Mouse (Mus musculus): ENCODE results near the gene Ntmt1. TPM values are rescaled to one million over a fixed set of nuclear protein-coding genes. Genes with fewer than 3 reads are reported as not detected.
A peak's percentile ranks its signal among the peaks of the same experiment; 100 is the strongest.

Ntmt1 gene
- polyA plus RNA-seq, 1 experiment from 2014 or later = 105 TPM

DNA sequence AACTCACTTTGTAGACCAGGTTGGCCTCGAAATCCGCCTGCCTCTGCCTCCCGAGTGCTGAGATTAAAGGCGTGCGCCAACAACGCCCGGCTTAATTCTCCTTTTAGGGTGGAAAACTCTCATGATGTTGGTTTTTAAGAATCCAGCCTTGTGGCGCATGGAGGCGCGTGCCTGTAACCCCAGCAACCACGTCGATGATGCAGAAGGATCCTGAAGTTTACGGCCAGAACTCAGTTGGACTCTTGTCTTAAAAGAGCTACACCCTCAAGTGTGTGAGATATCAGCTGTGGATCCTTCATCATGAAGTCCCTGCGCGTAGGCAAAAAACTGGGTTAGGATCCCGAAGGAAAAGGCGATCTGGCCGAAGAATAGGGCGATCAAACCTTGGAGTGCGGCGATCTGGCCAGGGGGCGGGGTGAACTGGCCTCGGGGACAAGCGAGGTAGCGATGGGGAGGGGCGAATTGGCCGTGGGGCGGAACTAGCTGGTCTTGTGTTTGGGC lies 429 bp upstream of the Ntmt1 start:
- Histone ChIP-seq H3K9me3 (no peaks in the 10 kb centered on the region), H3K4me1 (peaks cover 31% of the 10 kb centered on the region), H3K4me2 (peak overlapping the region; percentile 96), H3K9ac (peak overlapping the region; percentile 94), H3K27me3 (peaks cover 16% of the 10 kb centered on the region), H3K4me3 (peak overlapping the region; percentile 81), H3K27ac (peak overlapping the region; percentile 87), H3K36me3 (peaks cover 7% of the 10 kb centered on the region)
- WGBS = 7% methylated on average over 28 of the region's 28 CpGs
- 0 out of 2 replicates have a peak, but pooled peaks have one; percentile 0 for ATAC-seq (ENCODE audit: insufficient number of reproducible peaks, insufficient read depth, low FRiP score, low TSS enrichment, low read depth)

DNA sequence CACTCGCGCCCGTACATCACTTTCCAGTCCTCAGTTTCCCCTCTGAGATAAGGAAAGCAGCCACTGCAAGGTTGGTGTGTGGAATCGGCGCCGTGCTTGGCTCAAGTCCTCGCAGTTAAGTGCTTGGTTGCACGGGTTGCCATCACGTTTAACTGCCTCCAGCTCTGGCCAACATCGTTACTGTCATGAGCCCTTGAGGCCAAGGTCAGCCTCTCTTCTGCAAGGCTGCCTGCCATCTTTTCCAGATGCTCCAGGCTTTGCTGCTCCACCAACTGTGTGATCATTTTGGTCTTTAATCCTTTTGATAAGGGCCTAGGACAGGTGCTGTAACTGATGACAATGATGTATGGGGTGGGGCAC lies 650 bp downstream of the Ntmt1 start:
- Histone ChIP-seq H3K36me3 (peaks cover 18% of the 10 kb centered on the region), H3K4me1 (peaks cover 31% of the 10 kb centered on the region), H3K27me3 (peaks cover 5% of the 10 kb centered on the region), H3K4me3 (peak overlapping the region; percentile 81), H3K27ac (peak overlapping the region; percentile 87), H3K4me2 (peak overlapping the region; percentile 96), H3K9me3 (no peaks in the 10 kb centered on the region), H3K9ac (peak overlapping the region; percentile 94)
- ATAC-seq (ENCODE audit: insufficient number of reproducible peaks, insufficient read depth, low FRiP score, low TSS enrichment, low read depth) = no peak
- 4% methylated on average over 10 of the region's 10 CpGs for WGBS

- Histone ChIP-seq H3K4me2 (peak overlapping the region; percentile 96), H3K9ac (0 out of 2 replicates have a peak overlapping the region, but pooled peaks have one; percentile 51)
- WGBS = 80% methylated on average over 5 of the region's 5 CpGs
Measured at GRCm38 (mm10) chr2:30809503-30809902, 1.9 kb downstream of the Ntmt1 start.

DNA sequence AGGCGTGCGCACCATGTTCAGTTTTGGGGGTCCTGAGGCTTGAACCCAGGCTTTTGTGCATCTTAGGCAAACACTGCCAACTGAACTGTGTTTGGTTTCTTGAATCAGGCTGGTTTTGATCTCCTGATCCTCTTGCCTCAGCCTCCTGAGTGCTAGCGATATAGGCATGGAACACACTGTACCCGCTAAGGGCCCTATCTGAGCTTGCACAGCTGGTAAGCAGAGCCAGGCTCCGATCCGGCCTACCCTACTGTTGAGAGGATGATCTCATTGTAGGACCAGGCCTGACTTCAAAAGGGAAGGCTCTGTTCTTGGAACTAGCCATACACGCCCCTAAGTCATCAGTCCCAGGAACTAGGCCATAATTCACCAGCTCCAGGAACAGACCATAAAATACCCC lies 2.9 kb downstream of the Ntmt1 start:
- no peaks in the 10 kb centered on the region for H3K9me3 ChIP-seq
- WGBS = 94% methylated on average over 7 of the region's 7 CpGs
- no peaks in the 10 kb centered on the region for H3K27me3 ChIP-seq
- peaks cover 41% of the 10 kb centered on the region for H3K36me3 ChIP-seq
- no peak overlapping the region for H3K27ac ChIP-seq
- no peak for ATAC-seq (ENCODE audit: insufficient number of reproducible peaks, insufficient read depth, low FRiP score, low TSS enrichment, low read depth)
- H3K4me2 ChIP-seq = no peak overlapping the region
- H3K4me1 ChIP-seq = peaks cover 31% of the 10 kb centered on the region
- no peak overlapping the region for H3K9ac ChIP-seq
- H3K4me3 ChIP-seq = no peak overlapping the region

More at GRCm38 (mm10) chr2:30809503-30809902, 1.9 kb downstream of the Ntmt1 start:
- Histone ChIP-seq H3K4me1 (peaks cover 31% of the 10 kb centered on the region), H3K27ac (no peak overlapping the region), H3K27me3 (no peaks in the 10 kb centered on the region), H3K36me3 (peaks cover 31% of the 10 kb centered on the region), H3K9me3 (no peaks in the 10 kb centered on the region), H3K4me3 (0 out of 2 replicates have a peak overlapping the region, but pooled peaks have one; percentile 12)
- no peak for ATAC-seq (ENCODE audit: insufficient number of reproducible peaks, insufficient read depth, low FRiP score, low TSS enrichment, low read depth)

- 93% methylated on average over 1 of the region's 1 CpGs for WGBS
- Histone ChIP-seq H3K36me3 (peaks cover 90% of the 10 kb centered on the region), H3K4me3 (no peak overlapping the region)
Measured at GRCm38 (mm10) chr2:30816383-30816782, 8.8 kb downstream of the Ntmt1 start.

DNA sequence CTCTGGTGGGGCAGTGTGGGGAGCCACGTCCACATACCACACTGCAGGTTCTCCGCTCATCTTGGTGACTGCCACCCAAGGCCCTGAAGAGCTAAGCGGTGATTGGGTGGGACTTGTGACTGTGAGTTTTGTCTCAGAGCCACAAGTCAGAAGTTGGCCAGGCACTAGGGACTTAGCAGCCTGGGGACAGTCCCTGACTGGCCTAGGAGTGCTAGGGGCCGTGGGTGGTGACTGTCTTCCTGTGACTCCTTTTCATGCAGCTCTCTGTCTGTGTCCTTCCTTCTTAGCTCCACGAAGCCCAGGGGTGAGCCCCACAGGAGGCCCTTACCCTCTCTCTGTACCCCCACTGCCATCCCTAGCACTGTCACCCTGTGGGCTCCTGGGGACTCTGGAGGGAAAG lies 12.2 kb downstream of the Ntmt1 start:
- no peak overlapping the region for H3K4me2 ChIP-seq
- H3K9ac ChIP-seq = no peak overlapping the region
- H3K27me3 ChIP-seq = no peaks in the 10 kb centered on the region
- no peak for ATAC-seq (ENCODE audit: insufficient number of reproducible peaks, insufficient read depth, low FRiP score, low TSS enrichment, low read depth)
- H3K4me1 ChIP-seq = peaks cover 16% of the 10 kb centered on the region
- 94% methylated on average over 5 of the region's 5 CpGs for WGBS
- no peaks in the 10 kb centered on the region for H3K9me3 ChIP-seq
- H3K36me3 ChIP-seq = peaks cover 90% of the 10 kb centered on the region
- H3K27ac ChIP-seq = no peak overlapping the region
- no peak overlapping the region for H3K4me3 ChIP-seq

More at GRCm38 (mm10) chr2:30816383-30816782, 8.8 kb downstream of the Ntmt1 start:
- Histone ChIP-seq H3K4me2 (no peak overlapping the region), H3K27ac (no peak overlapping the region), H3K9me3 (no peaks in the 10 kb centered on the region), H3K27me3 (no peaks in the 10 kb centered on the region), H3K9ac (no peak overlapping the region), H3K4me1 (0 out of 2 replicates have a peak, but pooled peaks cover 3% of the 10 kb centered on the region)
- ATAC-seq (ENCODE audit: insufficient number of reproducible peaks, insufficient read depth, low FRiP score, low TSS enrichment, low read depth) = no peak

- ATAC-seq (ENCODE audit: insufficient number of reproducible peaks, insufficient read depth, low FRiP score, low TSS enrichment, low read depth) = no peak
- Histone ChIP-seq H3K4me1 (peaks cover 16% of the 10 kb centered on the region), H3K4me3 (no peak overlapping the region), H3K4me2 (no peak overlapping the region), H3K36me3 (peaks cover 90% of the 10 kb centered on the region), H3K27ac (peak overlapping the region; percentile 53; the same call in 1 of the 2 replicates), H3K9me3 (no peaks in the 10 kb centered on the region), H3K27me3 (no peaks in the 10 kb centered on the region), H3K9ac (no peak overlapping the region)
- WGBS = 95% methylated on average over 3 of the region's 3 CpGs
Measured at GRCm38 (mm10) chr2:30821073-30821472, 13.4 kb downstream of the Ntmt1 start.

DNA sequence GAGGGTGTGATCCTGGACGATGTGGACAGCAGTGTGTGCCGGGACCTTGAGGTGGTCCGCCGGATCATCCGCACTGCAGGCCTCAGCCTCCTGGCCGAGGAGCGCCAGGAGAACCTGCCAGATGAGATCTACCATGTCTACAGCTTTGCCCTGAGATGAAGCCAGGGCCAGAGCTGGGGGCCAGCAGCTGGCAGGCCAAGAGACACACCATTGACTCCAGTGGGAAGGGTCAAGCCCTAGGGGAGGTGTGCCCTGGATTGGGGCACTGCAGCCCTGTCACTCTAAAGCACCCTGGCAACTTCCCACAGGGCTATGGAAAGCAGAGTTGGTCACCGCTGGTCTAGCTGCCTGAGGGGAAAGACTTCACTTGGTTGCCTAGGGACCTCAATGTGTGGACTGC lies 14.8 kb downstream of the Ntmt1 start:
- Histone ChIP-seq H3K36me3 (peaks cover 86% of the 10 kb centered on the region), H3K4me1 (peaks cover 29% of the 10 kb centered on the region), H3K9me3 (no peaks in the 10 kb centered on the region), H3K4me2 (no peak overlapping the region), H3K9ac (no peak overlapping the region), H3K27ac (no peak overlapping the region), H3K4me3 (no peak overlapping the region), H3K27me3 (no peaks in the 10 kb centered on the region)
- WGBS = 88% methylated on average over 8 of the region's 8 CpGs
- ATAC-seq (ENCODE audit: insufficient number of reproducible peaks, insufficient read depth, low FRiP score, low TSS enrichment, low read depth) = no peak

DNA sequence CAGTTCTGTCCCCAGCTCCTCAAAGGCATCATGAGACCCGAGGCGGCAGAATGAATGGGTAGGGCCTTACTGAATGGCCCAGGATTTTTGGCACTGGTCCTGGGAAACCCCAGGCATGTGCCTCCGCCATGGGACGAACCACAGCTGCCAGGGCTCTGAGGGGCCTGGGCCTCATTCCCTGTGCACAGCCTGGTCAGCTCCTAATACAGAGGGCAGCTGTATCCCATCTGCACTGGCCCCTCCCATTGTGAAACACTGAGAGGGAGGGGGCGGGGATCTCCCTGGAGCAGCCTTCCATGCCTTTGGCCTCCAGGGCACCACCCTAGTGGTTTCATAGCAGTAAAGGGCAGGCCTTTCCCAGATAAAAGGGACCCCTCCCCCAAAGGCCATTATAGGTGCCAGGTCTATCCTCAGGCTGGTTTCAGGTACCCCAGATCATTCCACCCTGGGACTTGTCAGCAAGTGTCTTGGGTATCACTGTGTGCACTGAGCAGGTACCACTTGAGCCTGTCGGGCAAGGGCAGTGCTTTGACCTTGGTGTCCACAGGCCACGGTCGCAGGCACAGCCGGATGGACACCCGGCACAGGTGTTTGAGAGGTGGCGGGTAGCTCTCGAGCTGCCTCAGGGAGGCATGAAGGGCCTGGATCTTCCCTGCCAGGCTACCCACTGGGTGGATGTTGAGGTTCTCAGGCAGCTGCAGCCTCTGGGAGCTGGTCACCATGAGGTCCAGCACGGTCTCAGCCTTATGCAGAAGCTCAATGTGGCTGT lies 15.9 kb downstream of the Ntmt1 start:
- ATAC-seq (ENCODE audit: insufficient number of reproducible peaks, insufficient read depth, low FRiP score, low TSS enrichment, low read depth) = 0 out of 2 replicates have a peak, but pooled peaks have one; percentile 7
- 67% methylated on average over 13 of the region's 13 CpGs for WGBS
- peak overlapping the region; percentile 33; the same call in 1 of the 2 replicates for H3K27ac ChIP-seq
- peak overlapping the region; percentile 40; the same call in 1 of the 2 replicates for H3K9ac ChIP-seq
- peaks cover 31% of the 10 kb centered on the region for H3K4me1 ChIP-seq
- no peaks in the 10 kb centered on the region for H3K9me3 ChIP-seq
- H3K4me3 ChIP-seq = no peak overlapping the region
- no peaks in the 10 kb centered on the region for H3K27me3 ChIP-seq
- H3K4me2 ChIP-seq = no peak overlapping the region
- peaks cover 78% of the 10 kb centered on the region for H3K36me3 ChIP-seq

DNA sequence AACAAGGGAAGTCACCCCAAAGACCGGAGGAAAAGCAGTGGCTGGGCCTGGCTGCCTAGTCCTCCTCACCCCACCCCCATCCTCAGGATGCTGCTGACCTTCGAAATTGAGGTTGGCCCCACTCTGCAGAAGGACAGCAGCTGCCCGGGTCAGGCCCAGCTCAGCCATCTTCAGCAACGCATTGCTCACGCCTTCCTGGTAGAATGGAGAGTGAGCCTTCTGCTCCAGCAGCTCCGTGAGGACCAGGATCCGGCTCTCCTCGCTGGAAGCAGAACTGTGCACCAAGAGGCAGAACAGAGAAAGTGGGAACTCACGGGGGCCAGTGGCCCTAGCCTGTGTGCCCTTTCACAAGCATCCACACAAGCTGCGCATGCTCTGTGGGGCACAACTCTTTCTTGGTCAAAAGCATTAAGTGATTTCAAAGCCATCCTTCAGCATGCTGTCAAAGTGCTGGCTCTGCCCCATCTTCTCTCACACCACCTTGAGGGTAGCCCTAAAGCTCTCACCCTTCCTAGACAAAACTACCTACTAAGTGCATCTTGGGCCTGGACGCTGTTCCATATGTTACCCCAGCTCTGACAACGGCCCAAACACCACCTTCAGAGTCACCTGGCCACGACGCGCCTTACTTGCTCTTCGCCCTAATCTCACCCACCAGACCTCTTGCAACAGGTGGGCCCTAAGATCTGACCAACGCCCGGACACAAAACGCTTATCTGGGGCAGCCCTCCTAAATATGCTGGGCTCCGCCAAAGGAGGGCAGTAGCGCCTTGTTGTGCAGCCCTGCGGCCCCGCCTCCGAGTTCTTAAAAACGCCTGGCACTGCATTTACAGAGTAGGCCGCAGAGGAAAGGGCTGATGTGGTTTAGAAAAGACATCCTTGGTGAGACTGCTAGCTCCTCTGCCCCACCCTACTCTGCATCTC lies 19.5 kb downstream of the Ntmt1 start:
- Histone ChIP-seq H3K4me2 (peak overlapping the region; percentile 93), H3K36me3 (peaks cover 45% of the 10 kb centered on the region), H3K27ac (peak overlapping the region; percentile 77), H3K4me1 (peaks cover 36% of the 10 kb centered on the region), H3K9me3 (no peaks in the 10 kb centered on the region), H3K27me3 (no peaks in the 10 kb centered on the region), H3K4me3 (peak overlapping the region; percentile 97), H3K9ac (peak overlapping the region; percentile 96)
- 30% methylated on average over 26 of the region's 26 CpGs for WGBS
- ATAC-seq (ENCODE audit: insufficient number of reproducible peaks, insufficient read depth, low FRiP score, low TSS enrichment, low read depth) = no peak

GRCm38 (mm10) chr2:30827749-30828475 lies 20.3 kb downstream of the Ntmt1 start:
- peak overlapping the region; percentile 96 for H3K9ac ChIP-seq
- no peaks in the 10 kb centered on the region for H3K9me3 ChIP-seq
- WGBS = under 1% methylated on average over 63 of the region's 63 CpGs
- H3K27ac ChIP-seq = peak overlapping the region; percentile 77
- H3K27me3 ChIP-seq = no peaks in the 10 kb centered on the region
- H3K4me3 ChIP-seq = peak overlapping the region; percentile 97
- H3K4me1 ChIP-seq = peaks cover 39% of the 10 kb centered on the region
- peak overlapping the region; percentile 93 for H3K4me2 ChIP-seq
- peak; percentile 69 for ATAC-seq (ENCODE audit: insufficient number of reproducible peaks, insufficient read depth, low FRiP score, low TSS enrichment, low read depth)
- peaks cover 37% of the 10 kb centered on the region for H3K36me3 ChIP-seq
